Mouse (Mus musculus) embryonic facial prominence, embryonic 11.5 days (tissue): Measurements from ENCODE around the gene Gm3646. TPM values are rescaled to one million over a fixed set of nuclear protein-coding genes. Genes with fewer than 3 reads are reported as not detected.

ENCODE experiments used
- ATAC-seq: fragments of 200-750 bp; cut with Nextera tagmentation; replicated peaks from 2 replicates; pipeline ENCODE4 v1.8.0; 2017; ENCODE audit warnings: low read depth; ENCODE audit not compliant: insufficient number of reproducible peaks, low FRiP score, low TSS enrichment
- DNase-seq: peaks from one replicate; pipeline ENCODE4 v3.0.0-alpha.2; 2015; ENCODE audit warnings: low spot score
- H3K27ac ChIP-seq: fragments of 300-500 bp; sonication (generic); replicated peaks from 2 replicates; pipeline ENCODE4 v1.5.1; 2014; ENCODE audit warnings: mild to moderate bottlenecking, low read depth, low read length, control low read depth
- H3K27me3 ChIP-seq: fragments of 300-500 bp; sonication (generic); 2 replicates; pipeline ENCODE4 v1.6.1; 2014; ENCODE audit warnings: mild to moderate bottlenecking, low read length, moderate library complexity, mixed read lengths; ENCODE audit not compliant: control insufficient read depth, insufficient read depth
- H3K36me3 ChIP-seq: fragments of 300-500 bp; sonication (generic); replicated peaks from 2 replicates; pipeline ENCODE4 v1.6.1; 2014; ENCODE audit warnings: low read depth, mild to moderate bottlenecking, low read length, moderate library complexity, mixed read lengths; ENCODE audit not compliant: control insufficient read depth, insufficient read depth
- H3K4me1 ChIP-seq: fragments of 300-500 bp; sonication (generic); 2 replicates; pipeline ENCODE4 v1.6.1; 2014; ENCODE audit warnings: low read length, mixed read lengths; ENCODE audit not compliant: control insufficient read depth, insufficient read depth
- H3K4me2 ChIP-seq: fragments of 300-500 bp; sonication (generic); 2 replicates; pipeline ENCODE4 v1.6.1; 2014; ENCODE audit warnings: low read depth, mild to moderate bottlenecking, control low read depth, low read length, moderate library complexity
- H3K4me3 ChIP-seq: fragments of 300-500 bp; sonication (generic); 2 replicates; pipeline ENCODE4 v1.5.1; 2014; ENCODE audit warnings: low read depth, low read length, control low read depth
- H3K9ac ChIP-seq: fragments of 300-500 bp; sonication (generic); replicated peaks from 2 replicates; pipeline ENCODE4 v1.6.1; 2014; ENCODE audit warnings: mild to moderate bottlenecking, control low read depth, low read length
- H3K9me3 ChIP-seq: fragments of 300-500 bp; sonication (generic); replicated peaks from 2 replicates; pipeline ENCODE4 v1.6.1; 2016; ENCODE audit warnings: mild to moderate bottlenecking, low read length, inconsistent platforms, mixed read lengths; ENCODE audit not compliant: control insufficient read depth
- WGBS: fragments of 180-500 bp; shearing (Covaris S2); extraction: QIAGEN DNeasy Blood & Tissue Kit; methylation state at CpG from one replicate; pipeline ENCODE4 v1.1.7; 2014; 5-methylcytosine and 5-hydroxymethylcytosine counted together
- polyA plus RNA-seq: library from polyadenylated mRNA; unstranded; fragments of >200 nt; fragmentation: Nextera tagmentation; extraction: Ambion mirVana; gene quantifications from 2 replicates; pipeline ENCODE4 v1.2.1, GENCODE M21; 2014

Gm3646 gene
- not detected in 2 replicates for polyA plus RNA-seq

DNA sequence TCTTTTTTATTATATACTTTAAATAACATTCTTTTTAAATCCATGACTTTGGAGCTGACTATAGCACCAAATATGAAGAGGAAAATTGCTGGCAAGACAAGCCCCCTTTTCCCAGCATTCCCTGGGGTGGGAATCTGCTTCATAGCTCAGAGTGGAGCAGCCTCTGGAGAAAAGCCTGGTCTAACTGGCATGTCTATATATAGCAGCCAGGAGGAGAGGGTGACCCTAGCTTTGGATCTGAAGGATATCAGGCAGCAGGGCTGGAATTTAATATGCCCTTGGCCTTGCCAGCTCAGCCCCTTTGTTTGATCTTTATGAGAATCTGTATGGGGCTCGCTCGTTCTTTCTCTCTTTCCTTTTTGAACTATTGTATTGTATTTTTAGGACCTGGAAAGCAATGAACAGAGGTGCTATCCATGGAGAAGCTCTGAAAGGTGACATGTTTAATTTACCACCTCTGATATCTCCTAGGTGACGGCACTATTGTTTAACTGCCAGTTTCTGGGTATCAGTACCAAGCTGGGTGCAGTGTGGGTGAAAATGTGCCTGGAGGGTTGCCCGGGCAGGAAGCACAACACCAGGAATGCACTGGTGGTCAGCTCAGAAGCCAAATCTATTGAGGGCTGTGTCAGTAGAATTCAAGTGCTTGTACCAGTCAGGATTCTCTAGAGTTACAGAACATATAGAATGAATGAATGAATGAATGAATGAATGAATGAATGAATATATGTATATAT, at the start of gene Gm3646:
Gene Gm3646 (minus strand): TSS at position 90 of the 737 bp plus-strand sequence.
- Histone ChIP-seq H3K36me3 (no peaks in the 10 kb centered on the region), H3K27ac (no peak within 1 kb of the TSS), H3K4me1 (no peaks in the 10 kb centered on the region), H3K9ac (no peak within 1 kb of the TSS), H3K4me3 (no peak within 1 kb of the TSS), H3K9me3 (no peaks in the 10 kb centered on the region), H3K4me2 (no peak within 1 kb of the TSS), H3K27me3 (no peaks in the 10 kb centered on the region)
- ATAC-seq (no peak), DNase-seq (no peak)
- WGBS = 87% methylated on average over 4 of the region's 4 CpGs

DNA sequence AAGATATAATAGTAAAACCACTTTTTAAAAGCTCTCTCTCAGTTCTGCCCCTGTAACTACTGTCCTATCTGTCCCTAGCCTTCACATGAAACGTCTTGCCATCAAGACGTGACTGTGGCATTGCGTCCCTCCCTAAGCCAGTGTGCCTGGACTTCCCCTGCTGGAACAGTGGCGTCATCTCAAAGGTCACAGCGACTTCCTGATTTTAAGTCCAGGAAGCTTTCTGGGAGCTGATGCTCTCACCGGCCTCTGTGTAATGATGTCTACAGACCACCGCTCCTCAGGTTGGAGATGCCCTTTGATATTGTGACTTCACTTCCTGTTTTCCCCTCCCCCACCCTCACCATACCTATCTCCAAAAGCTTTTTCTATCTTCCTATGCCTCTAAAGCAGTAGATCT, 41.9 kb upstream of the Gm3646 start:
- WGBS = 77% methylated on average over 7 of the region's 7 CpGs
- DNase-seq = no peak

GRCm38 (mm10) chr1:39846031-39846550, 41.0 kb upstream of the Gm3646 start:
- H3K9ac ChIP-seq = no peak overlapping the region
- 62% methylated on average over 4 of the region's 4 CpGs for WGBS
- ATAC-seq = no peak

More for the DNA sequence above, 41.9 kb upstream of the Gm3646 start:
- Histone ChIP-seq H3K4me2 (no peak overlapping the region), H3K27me3 (no peaks in the 10 kb centered on the region), H3K4me1 (no peaks in the 10 kb centered on the region), H3K27ac (no peak overlapping the region), H3K9me3 (no peaks in the 10 kb centered on the region), H3K36me3 (no peaks in the 10 kb centered on the region), H3K9ac (no peak overlapping the region), H3K4me3 (no peak overlapping the region)
- ATAC-seq = no peak

GRCm38 (mm10) chr1:39843328-39843727, 38.2 kb upstream of the Gm3646 start:
- H3K4me2 ChIP-seq = no peak overlapping the region
- DNase-seq (no peak), ATAC-seq (no peak)
- no peak overlapping the region for H3K9ac ChIP-seq
- H3K4me1 ChIP-seq = no peaks in the 10 kb centered on the region
- 86% methylated on average over 5 of the region's 5 CpGs for WGBS
- no peak overlapping the region for H3K27ac ChIP-seq
- H3K9me3 ChIP-seq = no peaks in the 10 kb centered on the region
- H3K36me3 ChIP-seq = no peaks in the 10 kb centered on the region
- H3K4me3 ChIP-seq = no peak overlapping the region
- no peaks in the 10 kb centered on the region for H3K27me3 ChIP-seq

More at GRCm38 (mm10) chr1:39846031-39846550, 41.0 kb upstream of the Gm3646 start:
- Histone ChIP-seq H3K27me3 (no peaks in the 10 kb centered on the region), H3K27ac (no peak overlapping the region), H3K4me2 (no peak overlapping the region), H3K4me3 (no peak overlapping the region), H3K9me3 (no peaks in the 10 kb centered on the region), H3K36me3 (no peaks in the 10 kb centered on the region), H3K4me1 (no peaks in the 10 kb centered on the region)
- no peak for DNase-seq

GRCm38 (mm10) chr1:39842218-39843007, 37.3 kb upstream of the Gm3646 start:
- H3K9ac ChIP-seq = no peak overlapping the region
- DNase-seq (no peak), ATAC-seq (no peak)
- H3K36me3 ChIP-seq = no peaks in the 10 kb centered on the region
- H3K27me3 ChIP-seq = no peaks in the 10 kb centered on the region
- H3K27ac ChIP-seq = no peak overlapping the region
- no peaks in the 10 kb centered on the region for H3K9me3 ChIP-seq
- H3K4me3 ChIP-seq = no peak overlapping the region
- WGBS = 87% methylated on average over 14 of the region's 14 CpGs
- H3K4me1 ChIP-seq = no peaks in the 10 kb centered on the region
- no peak overlapping the region for H3K4me2 ChIP-seq

DNA sequence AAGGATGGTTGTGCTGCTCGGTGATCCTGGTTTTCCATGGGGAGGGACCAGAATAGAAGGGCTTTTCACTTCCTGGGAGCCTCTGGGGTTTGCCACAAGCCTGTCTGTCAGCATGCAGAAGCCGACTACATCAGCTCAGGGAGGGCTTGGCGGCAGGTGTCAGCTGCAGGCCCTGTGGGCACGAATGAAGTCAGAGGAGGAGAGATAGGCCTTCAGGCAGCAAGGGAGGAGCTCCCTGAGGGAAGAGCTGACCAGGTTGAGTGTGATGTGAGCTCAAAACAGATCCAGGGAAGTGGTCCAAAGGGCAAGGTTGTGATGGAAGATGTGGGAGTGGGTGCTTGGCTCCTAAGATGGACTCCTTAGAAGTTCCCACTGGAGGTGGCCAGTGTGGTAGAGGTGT, 35.7 kb upstream of the Gm3646 start:
- H3K36me3 ChIP-seq = no peaks in the 10 kb centered on the region
- H3K9me3 ChIP-seq = no peaks in the 10 kb centered on the region
- H3K4me2 ChIP-seq = no peak overlapping the region
- WGBS = 62% methylated on average over 4 of the region's 4 CpGs
- H3K27me3 ChIP-seq = no peaks in the 10 kb centered on the region
- ATAC-seq (no peak), DNase-seq (no peak)
- no peak overlapping the region for H3K4me3 ChIP-seq
- no peak overlapping the region for H3K9ac ChIP-seq
- no peaks in the 10 kb centered on the region for H3K4me1 ChIP-seq
- H3K27ac ChIP-seq = no peak overlapping the region

DNA sequence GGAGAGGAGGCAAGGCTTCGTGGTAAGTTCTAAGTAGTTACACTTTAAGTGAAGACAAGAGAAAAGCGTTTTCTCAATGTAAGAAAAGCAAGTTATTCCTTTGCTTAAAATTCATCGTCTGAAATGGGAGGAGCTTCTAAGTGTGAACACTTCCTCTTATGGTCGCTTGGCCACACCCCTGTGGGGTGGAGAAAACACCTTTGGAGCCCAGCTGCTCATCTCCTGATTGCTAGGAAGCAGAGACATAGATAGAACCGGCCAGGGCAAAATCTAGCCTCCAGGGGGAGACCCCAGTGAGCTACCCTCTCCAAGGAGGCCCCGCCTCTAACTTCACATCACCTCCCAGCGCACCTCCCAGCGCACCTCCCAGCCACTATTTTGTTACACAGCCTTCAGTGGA, 34.7 kb upstream of the Gm3646 start:
- no peak overlapping the region for H3K27ac ChIP-seq
- WGBS = 57% methylated on average over 8 of the region's 8 CpGs

GRCm38 (mm10) chr1:39839217-39839616, 34.1 kb upstream of the Gm3646 start:
- WGBS = 52% methylated on average over 10 of the region's 10 CpGs
- no peak overlapping the region for H3K4me2 ChIP-seq
- H3K9ac ChIP-seq = no peak overlapping the region
- no peaks in the 10 kb centered on the region for H3K27me3 ChIP-seq
- no peaks in the 10 kb centered on the region for H3K36me3 ChIP-seq
- no peak overlapping the region for H3K27ac ChIP-seq
- no peak overlapping the region for H3K4me3 ChIP-seq
- H3K4me1 ChIP-seq = no peaks in the 10 kb centered on the region
- ATAC-seq (peak; percentile 66), DNase-seq (no peak)
- H3K9me3 ChIP-seq = no peaks in the 10 kb centered on the region

More for the DNA sequence above, 34.7 kb upstream of the Gm3646 start:
- Histone ChIP-seq H3K9ac (no peak overlapping the region), H3K27me3 (no peaks in the 10 kb centered on the region), H3K9me3 (no peaks in the 10 kb centered on the region), H3K4me2 (no peak overlapping the region), H3K4me1 (no peaks in the 10 kb centered on the region), H3K4me3 (no peak overlapping the region), H3K36me3 (no peaks in the 10 kb centered on the region)
- DNase-seq (no peak), ATAC-seq (no peak)
